Mouse (Mus musculus): ENCODE data around the gene Celf2.

Gene Celf2

GRCm38 (mm10) chr2:6720753-6721459, 788.5 kb downstream of the Celf2 start:
- peak; percentile 45 for DNase-seq

GRCm38 (mm10) chr2:6718864-6719263, 790.5 kb downstream of the Celf2 start:
- no peak for DNase-seq

DNA sequence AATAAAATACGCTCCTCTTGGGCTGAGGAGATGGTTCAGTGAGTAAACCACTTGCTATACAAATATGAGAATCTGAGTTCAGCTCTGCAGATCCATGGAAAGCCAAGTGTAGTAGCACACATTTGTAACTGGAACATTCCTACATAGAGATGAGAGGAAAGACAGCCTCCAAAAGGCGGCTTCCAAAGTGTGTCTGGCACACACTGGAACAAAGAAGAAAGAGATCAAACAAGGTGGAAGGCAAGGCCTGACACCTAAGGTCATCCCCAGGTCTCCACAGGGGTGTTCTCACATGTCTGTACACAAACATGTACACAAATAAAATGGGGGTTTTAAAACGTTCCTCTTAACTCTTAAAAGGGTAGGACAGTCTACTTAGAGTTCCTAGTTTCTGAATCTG, 791.4 kb downstream of the Celf2 start:
- DNase-seq = no peak

DNA sequence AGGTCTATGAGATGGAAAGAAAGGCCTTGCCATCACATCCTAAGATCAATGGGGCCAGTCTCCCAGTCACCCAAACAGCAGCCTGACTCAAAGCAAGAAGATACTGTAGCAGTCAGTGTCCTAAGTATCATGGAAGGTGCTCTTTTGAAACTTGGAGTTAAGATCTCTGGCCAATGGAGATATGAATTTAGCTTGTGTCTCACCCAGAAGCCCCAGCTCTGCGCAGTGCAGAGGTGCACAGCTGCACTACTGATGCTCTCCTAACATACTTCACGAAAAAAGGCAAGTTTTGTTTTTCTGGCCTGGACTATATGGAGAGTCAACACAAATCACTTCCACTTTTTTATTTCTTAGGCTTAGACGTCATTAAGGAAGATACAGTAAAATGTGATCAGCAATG, 793.8 kb downstream of the Celf2 start:
- DNase-seq = no peak

- DNase-seq = no peak
Observed at GRCm38 (mm10) chr2:6713529-6713928, 795.8 kb downstream of the Celf2 start.

DNA sequence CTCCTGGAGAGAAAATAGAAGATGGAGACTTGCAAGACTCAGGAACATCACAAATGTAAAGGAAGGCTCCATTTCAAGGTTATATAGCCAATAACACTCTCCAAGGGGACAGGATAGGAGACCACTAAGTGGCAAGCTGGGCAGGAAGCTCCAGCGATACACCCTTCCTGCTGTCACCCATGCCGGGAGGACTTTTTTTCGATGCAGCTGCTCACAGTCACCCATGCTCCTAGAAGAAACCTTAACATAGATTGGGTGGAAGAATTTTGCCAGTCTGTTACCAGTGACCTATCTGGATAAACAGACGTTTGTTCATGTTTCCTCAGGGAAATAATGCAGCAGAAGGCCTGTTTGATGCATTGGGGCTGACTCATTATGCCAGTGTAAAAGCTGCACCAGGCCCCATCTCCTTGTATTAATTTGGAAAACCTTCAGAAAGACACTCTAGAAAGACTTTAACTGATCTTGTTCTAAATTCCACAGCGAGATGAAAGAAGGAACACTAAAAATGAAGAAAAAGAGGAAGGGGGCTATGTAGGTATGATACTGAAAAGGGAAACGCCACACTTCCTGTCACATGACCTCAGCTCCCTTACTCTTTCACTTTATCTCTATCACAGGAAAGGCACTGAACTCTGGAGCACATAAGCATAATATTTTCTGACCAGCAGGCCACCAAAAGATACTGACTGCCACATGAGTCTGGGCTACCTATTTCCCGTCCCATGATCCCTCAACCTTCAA, 798.5 kb downstream of the Celf2 start:
- DNase-seq = no peak

- no peak for DNase-seq
Observed at GRCm38 (mm10) chr2:6707959-6708519, 801.3 kb downstream of the Celf2 start.

- no peak for DNase-seq
Observed at GRCm38 (mm10) chr2:6707276-6707675, 802.1 kb downstream of the Celf2 start.

DNA sequence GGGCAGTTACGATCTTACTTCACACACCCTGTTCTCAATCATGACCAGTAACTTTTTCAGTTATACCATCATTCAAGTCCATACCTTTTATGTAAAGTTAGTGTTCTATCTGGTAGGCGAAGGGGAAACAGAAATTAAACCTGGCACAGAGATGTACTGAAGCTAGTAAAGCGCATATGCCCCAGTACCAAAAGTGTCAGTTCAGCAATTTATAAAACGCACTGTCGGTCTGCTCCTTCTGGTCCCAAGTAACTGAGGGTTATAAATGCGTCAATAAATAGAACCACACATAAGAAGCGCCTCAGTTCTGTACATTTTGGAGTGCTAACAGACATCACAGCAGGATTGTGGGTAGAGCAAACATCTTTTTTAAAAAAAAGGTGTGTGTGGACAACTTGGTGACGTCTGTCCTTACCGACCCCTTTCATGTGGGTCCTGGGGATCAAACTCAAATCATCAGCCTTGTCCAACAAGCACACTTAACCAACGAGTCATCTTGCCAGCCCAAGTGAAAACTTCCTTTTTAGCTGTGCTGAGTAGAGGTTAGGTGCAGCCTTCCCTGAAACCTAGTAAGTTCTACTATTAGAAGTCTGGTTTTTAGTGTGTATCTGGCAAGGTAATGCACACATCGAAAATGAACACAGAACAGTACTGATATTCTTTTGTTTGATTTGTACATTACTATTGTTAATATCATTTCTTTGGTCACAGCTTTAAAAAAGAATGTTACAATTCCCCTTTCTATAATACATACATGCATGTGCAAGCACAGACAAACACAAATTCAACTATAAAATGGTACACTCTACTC, 803.2 kb downstream of the Celf2 start:
- DNase-seq = no peak

DNA sequence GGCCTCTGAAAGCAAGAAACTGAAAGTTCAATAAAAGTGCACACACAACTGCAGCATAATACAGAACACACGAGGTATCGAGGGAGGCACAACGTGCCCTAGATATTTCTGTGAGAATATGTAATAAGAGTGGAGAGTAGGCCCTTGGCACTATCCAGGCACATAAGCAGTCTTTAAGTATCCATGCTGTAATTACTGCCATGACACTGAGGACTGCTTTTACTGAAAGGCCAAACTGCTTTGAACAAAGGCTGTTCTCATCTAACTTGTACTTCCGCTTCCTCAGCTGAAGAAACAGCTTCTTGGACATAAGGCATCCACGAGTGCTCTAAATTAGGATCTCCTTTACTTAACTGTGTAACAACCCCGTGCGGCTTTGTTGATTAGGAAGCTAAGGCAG, 803.9 kb downstream of the Celf2 start:
- DNase-seq = no peak

- DNase-seq = no peak
Observed at GRCm38 (mm10) chr2:6704804-6705203, 804.6 kb downstream of the Celf2 start.

GRCm38 (mm10) chr2:6704342-6704741, 805.0 kb downstream of the Celf2 start:
- DNase-seq = no peak

DNA sequence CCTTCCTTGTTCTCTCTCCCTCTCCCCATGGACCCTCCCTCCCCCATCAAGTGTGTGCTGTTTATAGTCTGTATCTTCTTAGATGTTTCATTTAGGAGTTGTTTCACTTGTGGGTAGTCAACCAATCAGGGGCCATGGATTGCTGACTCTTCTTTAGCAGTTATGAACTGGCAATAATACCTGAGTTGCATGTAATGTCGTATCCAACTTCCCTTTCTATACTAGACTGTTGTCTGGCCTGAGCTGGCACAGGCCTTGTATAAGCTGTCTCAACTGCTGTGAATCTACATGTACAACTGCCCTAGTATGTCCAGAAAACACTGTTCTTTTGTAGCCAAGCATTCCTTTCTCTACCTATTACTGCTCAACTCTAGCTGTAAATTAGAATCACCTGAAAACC, 813.0 kb downstream of the Celf2 start:
- DNase-seq = no peak

GRCm38 (mm10) chr2:6695353-6695951, 813.9 kb downstream of the Celf2 start:
- DNase-seq = no peak

DNA sequence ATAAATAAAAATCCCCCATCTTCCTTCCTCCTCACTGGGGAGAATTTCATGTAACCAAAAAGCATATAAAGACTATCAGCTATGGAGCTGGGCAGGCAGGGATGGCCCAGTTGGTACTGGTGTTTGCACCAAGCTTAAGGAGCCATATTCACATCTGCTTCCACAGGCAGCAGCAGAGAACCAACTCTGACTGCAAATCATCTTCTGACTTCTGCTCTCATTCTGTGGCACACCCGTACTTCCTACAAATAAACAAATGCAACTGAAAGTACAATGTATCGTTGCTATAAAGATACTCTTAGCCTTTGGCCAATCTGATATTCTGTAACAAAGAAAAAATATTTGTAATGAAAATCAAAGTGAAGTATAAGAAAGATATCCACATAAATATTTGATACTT, 819.7 kb downstream of the Celf2 start:
- DNase-seq = no peak

GRCm38 (mm10) chr2:6678231-6678630, 831.1 kb downstream of the Celf2 start:
- DNase-seq = no peak

GRCm38 (mm10) chr2:6677457-6677856, 831.9 kb downstream of the Celf2 start:
- no peak for DNase-seq

DNA sequence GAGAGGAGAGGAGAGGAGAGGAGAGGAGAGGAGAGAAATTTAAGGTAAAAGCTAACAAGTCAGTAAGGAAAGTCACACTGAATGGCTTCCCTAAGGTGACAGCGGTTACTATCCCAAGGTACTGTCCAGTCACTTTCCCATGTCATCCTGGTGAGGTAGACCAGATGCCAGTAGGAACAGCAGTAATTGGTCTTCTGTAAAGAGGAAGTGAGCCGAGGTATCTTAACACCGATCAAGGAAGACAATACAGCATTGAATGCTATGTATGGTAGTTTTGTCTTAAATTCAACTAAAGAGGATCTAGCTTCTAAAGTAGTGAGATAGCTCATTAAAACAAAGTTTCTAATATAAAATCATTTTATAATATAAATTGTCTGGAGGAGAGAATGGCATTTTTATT, 835.0 kb downstream of the Celf2 start:
- no peak for DNase-seq

DNA sequence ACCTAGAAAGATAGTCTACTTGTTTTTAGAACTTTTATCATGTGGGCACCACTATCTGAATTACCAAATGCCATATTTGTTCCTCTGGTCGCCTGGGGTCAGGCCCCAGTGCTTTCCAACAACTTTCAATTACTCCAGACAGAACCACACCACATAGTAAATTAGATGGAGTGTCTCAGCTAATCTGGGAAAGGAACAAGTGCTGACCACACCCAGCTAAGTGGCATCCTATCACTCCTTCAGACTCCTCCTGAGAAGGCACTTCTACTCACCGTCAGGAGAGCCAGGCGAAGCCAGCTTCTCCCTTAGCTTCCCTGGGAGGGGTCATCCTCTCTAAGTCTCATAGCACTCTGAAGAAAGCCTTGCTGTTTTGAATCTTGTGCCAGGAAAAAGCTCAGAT, 835.9 kb downstream of the Celf2 start:
- no peak for DNase-seq

DNA sequence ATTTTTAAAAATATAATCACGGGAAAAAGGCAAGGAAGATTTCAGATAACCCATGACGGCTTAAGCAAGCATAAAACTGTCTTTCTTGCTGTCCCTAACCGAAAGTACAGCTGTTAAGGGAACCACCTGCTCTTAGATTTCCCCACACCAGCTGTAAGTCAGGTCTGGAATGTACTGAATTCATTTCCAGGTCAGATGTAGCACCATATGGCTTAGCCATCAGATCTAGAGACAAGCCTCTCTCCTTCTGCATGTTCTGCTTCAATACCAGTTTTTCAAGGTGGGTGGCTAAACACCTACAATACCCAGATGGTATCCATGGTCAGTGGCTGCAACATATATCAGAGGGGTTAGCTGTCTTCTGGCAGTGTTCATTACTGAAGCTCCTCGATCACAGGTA, 841.8 kb downstream of the Celf2 start:
- no peak for DNase-seq

DNA sequence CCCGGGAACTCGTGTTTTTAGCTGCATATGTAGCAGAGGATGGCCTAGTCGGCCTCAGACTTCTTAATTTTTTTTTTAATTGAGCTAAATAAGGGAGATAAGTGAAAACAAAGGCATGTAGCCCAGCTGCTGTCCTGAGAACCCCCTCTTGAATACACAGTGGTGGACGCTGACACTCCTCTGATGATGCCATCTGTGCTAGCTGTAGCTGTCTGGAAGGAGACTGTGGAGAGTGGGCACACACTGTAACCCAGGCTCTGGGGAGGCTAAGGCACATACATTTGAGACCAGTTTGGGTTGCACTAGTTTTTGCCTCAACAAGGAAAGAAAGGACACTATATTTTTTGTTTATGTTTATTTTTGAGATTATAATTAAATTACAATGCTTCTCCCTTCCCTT, 849.5 kb downstream of the Celf2 start:
- DNase-seq = no peak

DNA sequence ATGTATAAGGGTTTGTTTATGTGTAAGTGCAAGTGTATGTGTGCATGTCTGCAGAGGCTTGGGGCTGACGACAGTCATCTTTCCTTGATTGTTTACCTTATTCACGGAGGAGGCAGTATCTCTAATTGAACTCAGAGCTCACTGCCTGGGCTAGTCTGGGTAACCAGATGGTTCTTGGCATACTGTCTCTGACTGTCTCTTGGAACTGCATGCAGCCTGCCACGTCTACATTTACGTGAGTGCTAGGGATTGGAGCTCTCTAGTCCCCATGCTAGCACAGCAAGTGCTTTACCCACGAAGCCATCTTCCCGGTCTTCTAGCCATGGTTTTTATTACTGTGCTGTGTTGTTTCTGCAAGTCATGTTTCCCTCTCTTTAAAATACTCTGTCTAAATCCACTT, 855.6 kb downstream of the Celf2 start:
- no peak for DNase-seq

- DNase-seq = no peak
Observed at GRCm38 (mm10) chr2:6651697-6652096, 857.7 kb downstream of the Celf2 start.

Measured in right cerebral cortex, postnatal 25 days (tissue).